Mouse (Mus musculus): ENCODE measurements at regions not wholly inside any gene's neighbourhood (a gene's known extent, or its start where the extent isn't known, plus 50 kb on each side); places are given as distances from the start of the nearest gene placed in this dataset.

DNA sequence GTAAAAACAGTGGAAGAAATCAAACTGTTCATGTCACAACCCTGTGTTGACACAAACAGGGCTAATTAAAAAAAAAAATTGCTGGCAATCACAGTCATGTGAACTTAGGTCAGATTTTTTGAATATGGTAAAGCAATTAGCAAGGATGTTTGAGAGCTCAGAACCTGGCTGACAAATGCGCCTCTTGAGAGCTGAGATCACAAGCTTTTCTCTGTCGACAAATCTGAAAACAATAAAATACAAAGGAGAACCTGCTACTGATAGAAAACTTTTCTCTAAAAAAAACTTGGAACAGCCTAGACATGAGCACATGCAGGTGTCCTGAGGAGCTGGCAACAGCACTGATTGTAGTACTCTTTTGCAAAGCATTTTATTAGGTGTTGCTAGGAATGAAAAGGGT is 583.6 kb downstream of the Ptprc start:
- no peak for TF ChIP-seq CTCF (IDR thresholded peaks at IDR 0.05; ENCODE audit: insufficient read depth, low read length)
- no peak for TF ChIP-seq POLR2A (IDR thresholded peaks at IDR 0.05; ENCODE audit: borderline replicate concordance, extremely low read depth, low read depth, low read length)

Data from lung, adult 2 months (tissue).